Comparison of ENCODE assay signal across 11 mouse cellular contexts in the genomic region with DNA sequence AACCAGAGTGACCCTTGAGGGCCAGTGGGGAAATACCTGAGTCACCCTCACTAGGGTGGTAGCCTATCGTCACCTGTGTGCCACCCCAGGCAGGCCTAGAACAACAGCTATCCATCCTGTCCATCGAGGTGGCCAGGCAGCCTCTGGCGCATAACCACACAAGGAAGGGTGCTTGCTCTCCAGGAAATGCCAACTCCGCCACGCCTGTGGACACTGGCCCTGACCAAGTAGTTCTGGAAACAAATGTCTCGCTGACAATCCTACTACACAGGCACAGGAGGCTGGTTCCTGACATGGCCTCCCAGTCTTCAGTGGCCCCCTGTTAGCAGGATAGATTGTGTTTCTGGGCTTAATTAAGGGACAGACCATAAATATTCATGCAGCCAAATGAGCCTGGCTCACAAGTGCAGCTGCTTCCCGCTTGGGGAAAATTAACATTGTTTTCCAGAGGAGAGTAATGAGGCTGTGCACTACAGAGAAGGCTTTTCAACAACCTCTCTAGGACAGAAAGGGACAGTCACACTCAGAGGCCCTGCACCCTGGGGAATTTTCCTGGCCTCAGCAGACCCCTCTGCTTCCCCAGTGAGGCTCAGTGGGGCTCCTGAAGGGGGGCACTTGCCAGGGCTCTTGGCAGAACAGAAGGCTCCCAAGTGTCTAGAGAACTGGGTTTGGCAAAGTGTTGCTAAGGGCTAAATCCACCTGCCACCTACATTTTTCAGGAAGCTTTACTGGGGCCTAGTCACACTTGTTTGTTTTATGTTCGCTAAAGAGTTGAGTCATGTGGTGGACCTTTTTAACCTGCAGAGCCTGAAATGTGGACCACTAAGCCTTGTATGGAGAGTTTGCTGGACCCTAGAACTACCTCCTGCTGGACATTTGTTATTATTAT.
DNase-seq lines count a peak whose midpoint lies in the region; ATAC-seq lines count a peak whose summit lies in the region.
"Had no signal": no experiment of that assay in that cellular context is flagged by ENCODE, and none has a peak within 500 bp of the region (broad histone marks: within the 10 kb centered on the region; RNA-seq: fewer than 3 reads in every experiment).

No protein-coding gene starts in this region.

- no peaks in the 10 kb centered on the region for H3K27me3 ChIP-seq in kidney, embryonic 14.5 days (ENCODE audit: control insufficient read depth, insufficient read depth, low read length)
- H3K27me3 ChIP-seq in limb, embryonic 13.5 days, result peaks cover 70% of the 10 kb centered on the region

- no peaks in the 10 kb centered on the region for H3K36me3 ChIP-seq in kidney, embryonic 14.5 days (ENCODE audit: control insufficient read depth, insufficient read depth, low read length)
- no peaks in the 10 kb centered on the region for H3K36me3 ChIP-seq in limb, embryonic 13.5 days

- WGBS in kidney, embryonic 14.5 days, result 46% methylated on average over 8 of the region's 8 CpGs
- 44% methylated on average over 8 of the region's 8 CpGs for WGBS in limb, embryonic 13.5 days

- ATAC-seq in kidney, embryonic 14.5 days (ENCODE audit: low FRiP score, low TSS enrichment), result 0 out of 2 replicates have a peak, but pooled peaks have one; percentile 4
- ATAC-seq in limb, embryonic 13.5 days (ENCODE audit: low FRiP score, low read depth), result peak; percentile 20; the same call in 1 of the 2 replicates

- H3K4me2 ChIP-seq in kidney, embryonic 14.5 days (replicated peaks; ENCODE audit: low read depth, low read length), result no peak overlapping the region
- H3K4me2 ChIP-seq in limb, embryonic 13.5 days (replicated peaks), result no peak overlapping the region; the same call in 1 of the 2 replicates
- H3K4me2 ChIP-seq: lung, embryonic 14.5 days had no signal

- no peak for DNase-seq in kidney, adult 18-20 months
- DNase-seq in retina, postnatal 1 day, result peak; percentile 91
- no peak for DNase-seq in retina, embryonic 14.5 days (ENCODE audit: low spot score)
- DNase-seq in embryo, embryonic 10 days (ENCODE audit: low spot score), result no peak
- DNase-seq in adrenal gland, postnatal 25 days, result no peak
- no peak for DNase-seq in frontal cortex, postnatal 10 days (ENCODE audit: low spot score in 2 of 2)
- DNase-seq: cerebellum, adult 9-11 months; lung, embryonic 14.5 days had no signal

- H3K4me3 ChIP-seq in kidney, embryonic 14.5 days (ENCODE audit: low read length), result no peak overlapping the region
- no peak overlapping the region for H3K4me3 ChIP-seq in limb, embryonic 13.5 days
- H3K4me3 ChIP-seq: erythroblast, embryonic 14.5 days had no signal

- peaks cover 34% of the 10 kb centered on the region for H3K4me1 ChIP-seq in kidney, embryonic 14.5 days (ENCODE audit: control insufficient read depth, insufficient read depth, low read length)
- peaks cover 41% of the 10 kb centered on the region for H3K4me1 ChIP-seq in limb, embryonic 13.5 days

- peak overlapping the region; percentile 24; the same call in 1 of the 2 replicates for H3K27ac ChIP-seq in kidney, embryonic 14.5 days (ENCODE audit: low read depth, low read length)
- H3K27ac ChIP-seq in limb, embryonic 13.5 days, result no peak overlapping the region

- no peak overlapping the region for H3K9ac ChIP-seq in kidney, embryonic 14.5 days (ENCODE audit: low read depth, low read length)
- H3K9ac ChIP-seq in limb, embryonic 13.5 days, result no peak overlapping the region; the same call in 1 of the 2 replicates
- H3K9ac ChIP-seq: lung, embryonic 14.5 days had no signal

- no peaks in the 10 kb centered on the region for H3K9me3 ChIP-seq in kidney, embryonic 14.5 days (ENCODE audit: control insufficient read depth, low read length)
- no peaks in the 10 kb centered on the region for H3K9me3 ChIP-seq in limb, embryonic 13.5 days
